Mouse (Mus musculus): Measurements from ENCODE around the gene Lrp6.

The Lrp6 gene

GRCm38 (mm10) chr6:134433281-134433680, 133.5 kb downstream of the Lrp6 start:
- no peak for DNase-seq (ENCODE audit: low read depth)

- DNase-seq (ENCODE audit: low read depth): no peak
These were observed 135.2 kb downstream of the Lrp6 start for GRCm38 (mm10) chr6:134431583-134431982.

- DNase-seq (ENCODE audit: low read depth): no peak
These were observed 136.5 kb downstream of the Lrp6 start for GRCm38 (mm10) chr6:134430161-134430799.

GRCm38 (mm10) chr6:134428455-134428854, 138.3 kb downstream of the Lrp6 start:
- no peak for DNase-seq (ENCODE audit: low read depth)

GRCm38 (mm10) chr6:134427165-134427564, 139.6 kb downstream of the Lrp6 start:
- DNase-seq (ENCODE audit: low read depth): no peak

GRCm38 (mm10) chr6:134425216-134425717, 141.5 kb downstream of the Lrp6 start:
- DNase-seq (ENCODE audit: low read depth): peak; percentile 55

- DNase-seq (ENCODE audit: low read depth): no peak
These were observed 144.8 kb downstream of the Lrp6 start for GRCm38 (mm10) chr6:134421921-134422320.

- DNase-seq (ENCODE audit: low read depth): no peak
These were observed 146.4 kb downstream of the Lrp6 start for GRCm38 (mm10) chr6:134420375-134420774.

GRCm38 (mm10) chr6:134417886-134418285, 148.9 kb downstream of the Lrp6 start:
- no peak for DNase-seq (ENCODE audit: low read depth)

GRCm38 (mm10) chr6:134416556-134417105, 150.1 kb downstream of the Lrp6 start:
- no peak for DNase-seq (ENCODE audit: low read depth)

GRCm38 (mm10) chr6:134414532-134414883, 152.3 kb downstream of the Lrp6 start:
- no peak for DNase-seq (ENCODE audit: low read depth)

- DNase-seq (ENCODE audit: low read depth): peak; percentile 85
These were observed 152.8 kb downstream of the Lrp6 start for GRCm38 (mm10) chr6:134413706-134414531.

GRCm38 (mm10) chr6:134407226-134407625, 159.5 kb downstream of the Lrp6 start:
- DNase-seq (ENCODE audit: low read depth): no peak

- DNase-seq (ENCODE audit: low read depth): no peak
These were observed 163.1 kb downstream of the Lrp6 start for GRCm38 (mm10) chr6:134403684-134404070.

GRCm38 (mm10) chr6:134402914-134403683, 163.7 kb downstream of the Lrp6 start:
- peak; percentile 84 for DNase-seq (ENCODE audit: low read depth)

All from naive thymus-derived CD4-positive, alpha-beta T cell, adult 2 months (primary cell).